Mouse (Mus musculus) CH12.LX (cell line): ENCODE data around the gene Krtdap. TPM values are rescaled to one million over a fixed set of nuclear protein-coding genes. Genes with fewer than 3 reads are reported as not detected.

Experiments used
- DNase-seq: peaks from one replicate; pipeline ENCODE4 v3.0.0-alpha.2; 2013; ENCODE audit errors: extremely low read depth
- H3K27ac ChIP-seq: 2 replicates; pipeline ENCODE4 v1.5.1; 2012; ENCODE audit warnings: low read depth, mild to moderate bottlenecking, control low read depth, moderate library complexity; ENCODE audit not compliant: insufficient read depth
- H3K27me3 ChIP-seq: replicated peaks from 2 replicates; pipeline ENCODE3; 2012; ENCODE audit warnings: inconsistent platforms
- H3K36me3 ChIP-seq, 2 experiments: replicated peaks in 1 of 2; 2 replicates each; pipeline versions ENCODE3 to v1.6.1; 2012; ENCODE audit warnings: inconsistent platforms in 1 of 2, low read length in 1 of 2, mild to moderate bottlenecking in 1 of 2, mixed read lengths in 1 of 2, moderate library complexity in 1 of 2; ENCODE audit not compliant: control insufficient read depth in 1 of 2, insufficient read depth in 1 of 2
- H3K4me1 ChIP-seq, 2 experiments: 2 replicates each; pipeline ENCODE4 v1.6.1; 2012; ENCODE audit warnings: inconsistent platforms in 1 of 2, moderate library complexity in 1 of 2; ENCODE audit not compliant: insufficient read depth in 2 of 2, control insufficient read depth in 1 of 2
- H3K4me2 ChIP-seq: 2 replicates; pipeline ENCODE4 v1.6.1; 2012; ENCODE audit warnings: low read depth, mild to moderate bottlenecking, control low read depth; ENCODE audit not compliant: poor library complexity, insufficient read depth, severe bottlenecking
- H3K4me3 ChIP-seq, 3 experiments: fragments of 150-350 bp in 1 of 3; sonication (generic) in 1 of 3; replicated peaks in 1 of 3; 2 replicates each; pipeline versions ENCODE3 to v1.5.1; 2011 to 2012; ENCODE audit warnings: low read depth in 2 of 3, low read length in 2 of 3, mild to moderate bottlenecking in 2 of 3, moderate library complexity in 2 of 3, control low read depth in 1 of 3, improper control_type of control experiment in 1 of 3, inconsistent platforms in 1 of 3, mixed read lengths in 1 of 3; ENCODE audit not compliant: poor library complexity in 1 of 3
- H3K79me2 ChIP-seq: replicated peaks from 2 replicates; pipeline ENCODE4 v1.6.1; 2012; ENCODE audit warnings: mild to moderate bottlenecking, moderate library complexity; ENCODE audit not compliant: control insufficient read depth, poor library complexity, insufficient read depth, severe bottlenecking; ENCODE audit errors: extremely low read depth
- H3K9ac ChIP-seq: 2 replicates; pipeline ENCODE4 v1.6.1; 2012; ENCODE audit warnings: low read depth, mild to moderate bottlenecking, control low read depth, moderate library complexity; ENCODE audit not compliant: insufficient read depth
- H3K9me3 ChIP-seq: replicated peaks from 2 replicates; pipeline ENCODE3; 2012; ENCODE audit warnings: low read length, inconsistent platforms, mixed read lengths
- BHLHE40 ChIP-seq: IDR thresholded peaks from 2 replicates; pipeline ENCODE4 v1.6.1; 2011; ENCODE audit warnings: mild to moderate bottlenecking, low read depth, low read length, improper control_type of control experiment
- CTCF ChIP-seq, 2 experiments: IDR thresholded peaks in 1 of 2; conservative IDR thresholded peaks in 1 of 2; 2 replicates each; pipeline ENCODE4 v1.5.1; 2011 to 2012; ENCODE audit warnings: low read depth in 2 of 2, low read length in 2 of 2, improper control_type of control experiment in 1 of 2, inconsistent platforms in 1 of 2, mild to moderate bottlenecking in 1 of 2, moderate library complexity in 1 of 2
- EP300 ChIP-seq: IDR thresholded peaks from 2 replicates; pipeline ENCODE4 v1.6.1; 2011; ENCODE audit warnings: low read length, improper control_type of control experiment
- GABPA ChIP-seq: IDR thresholded peaks from 2 replicates; pipeline ENCODE4 v1.6.1; 2012; ENCODE audit warnings: low read depth, low read length, improper control_type of control experiment, inconsistent platforms; ENCODE audit not compliant: insufficient replicate concordance
- IRF4 ChIP-seq: IDR thresholded peaks from 2 replicates; pipeline ENCODE4 v1.6.1; 2014; ENCODE audit warnings: low read depth, mild to moderate bottlenecking, inconsistent platforms, low read length, improper control_type of control experiment
- JUND ChIP-seq: conservative IDR thresholded peaks from 2 replicates; pipeline ENCODE4 v1.6.1; 2011; ENCODE audit warnings: low read depth, low read length, improper control_type of control experiment
- MAFK ChIP-seq: IDR thresholded peaks from 2 replicates; pipeline ENCODE4 v1.6.1; 2011; ENCODE audit warnings: low read length, improper control_type of control experiment; ENCODE audit not compliant: insufficient replicate concordance
- MAX ChIP-seq: IDR thresholded peaks from 2 replicates; pipeline ENCODE4 v1.6.1; 2011; ENCODE audit warnings: low read length, improper control_type of control experiment
- MEF2A ChIP-seq: IDR thresholded peaks from 2 replicates; pipeline ENCODE4 v1.6.1; 2014; ENCODE audit warnings: low read depth, mild to moderate bottlenecking, inconsistent platforms, low read length, improper control_type of control experiment, borderline replicate concordance
- MXI1 ChIP-seq: IDR thresholded peaks from 2 replicates; pipeline ENCODE4 v1.6.1; 2011; ENCODE audit warnings: mild to moderate bottlenecking, low read depth, low read length, improper control_type of control experiment
- MYC ChIP-seq: IDR thresholded peaks from 2 replicates; pipeline ENCODE4 v1.6.1; 2011; ENCODE audit warnings: low read depth, mild to moderate bottlenecking, improper control_type of control experiment, low read length
- NELFE ChIP-seq: IDR thresholded peaks from 2 replicates; pipeline ENCODE4 v1.6.1; 2011; ENCODE audit warnings: low read depth, low read length, improper control_type of control experiment
- NRF1 ChIP-seq: IDR thresholded peaks from 2 replicates; pipeline ENCODE4 v1.6.1; 2014; ENCODE audit warnings: low read depth, mild to moderate bottlenecking, inconsistent platforms, low read length, improper control_type of control experiment, moderate library complexity
- PAX5 ChIP-seq: IDR thresholded peaks from 2 replicates; pipeline ENCODE4 v1.6.1; 2012; ENCODE audit warnings: low read length, inconsistent platforms, mixed read lengths
- POLR2A ChIP-seq: IDR thresholded peaks from 2 replicates; pipeline ENCODE4 v1.6.1; 2011; ENCODE audit warnings: low read depth, mild to moderate bottlenecking, improper control_type of control experiment, low read length
- POLR2AphosphoS2 ChIP-seq: IDR thresholded peaks from 2 replicates; pipeline ENCODE4 v1.6.1; 2011; ENCODE audit warnings: low read depth, low read length, improper control_type of control experiment
- RAD21 ChIP-seq: IDR thresholded peaks from 2 replicates; pipeline ENCODE4 v1.6.1; 2011; ENCODE audit warnings: low read depth, mild to moderate bottlenecking, low read length, improper control_type of control experiment, moderate library complexity
- RCOR1 ChIP-seq: conservative IDR thresholded peaks from 2 replicates; pipeline ENCODE4 v1.6.1; 2012; ENCODE audit warnings: low read depth, mild to moderate bottlenecking, inconsistent platforms, low read length, improper control_type of control experiment
- TBP ChIP-seq: conservative IDR thresholded peaks from 2 replicates; pipeline ENCODE4 v1.6.1; 2011; ENCODE audit warnings: low read depth, low read length, improper control_type of control experiment
- ZMIZ1 ChIP-seq: IDR thresholded peaks from 2 replicates; pipeline ENCODE4 v1.6.1; 2012; ENCODE audit warnings: low read depth, mild to moderate bottlenecking, inconsistent platforms, low read length, improper control_type of control experiment
- ZNF384 ChIP-seq: IDR thresholded peaks from 2 replicates; pipeline ENCODE4 v1.6.1; 2012; ENCODE audit warnings: low read depth, low read length, improper control_type of control experiment, inconsistent platforms
- dilution Hi-C: fragments of 300-500 bp; cut with MboI; formaldehyde crosslinking; loops from 2 replicates; pipeline ENCODE4 v1.14.3; 2020; ENCODE audit warnings: low sequenced_read_pairs; ENCODE audit not compliant: extremely low pct_unique_long_range_greater_than_20kb, extremely low pct_ligation_motif_present
- in situ Hi-C: fragments of 300-500 bp; cut with MboI; formaldehyde crosslinking; loops from 3 replicates; pipeline ENCODE4 v1.14.3; 2019; ENCODE audit warnings: low sequenced_read_pairs, low pct_ligation_motif_present, low pct_unique_long_range_greater_than_20kb, mixed read lengths
- polyA plus RNA-seq: library from polyadenylated mRNA; unstranded; fragments of >175 nt; gene quantifications from 2 replicates; pipeline ENCODE4 v1.2.1, GENCODE M21; 2012; ENCODE audit warnings: low read depth; ENCODE audit not compliant: insufficient read length
- total RNA-seq, 2 experiments: library from RNA; depleted of rRNA; stranded (reverse); fragments of 300-350 nt in 1 of 2; fragments of >200 nt in 1 of 2; gene quantifications; 2 replicates each; pipeline ENCODE4 v1.2.3; 2012 to 2014

Krtdap gene
- total and polyA plus RNA-seq, 3 experiments: not detected

- Histone ChIP-seq H3K4me1 (peaks cover 0 to 4% of the 10 kb centered on the region in 2 experiments; a peak in 2 of 4 replicates), H3K4me3 (no peak overlapping the region), H3K4me2 (no peak overlapping the region)
- TF ChIP-seq JUND (no peak), IRF4 (no peak), GABPA (no peak), BHLHE40 (no peak), ZNF384 (no peak), EP300 (no peak), MYC (no peak), RCOR1 (no peak), PAX5 (no peak), MAFK (no peak), RAD21 (no peak), POLR2AphosphoS2 (no peak), TBP (no peak), CTCF (conservative IDR thresholded peaks at IDR 0.05 in 1 of 2, IDR thresholded peaks at IDR 0.05 in 1 of 2; ENCODE audit: low read depth in 2 of 2, low read length in 2 of 2) (no peak), NELFE (no peak), POLR2A (no peak), MAX (no peak), MXI1 (no peak), MEF2A (no peak), ZMIZ1 (no peak)
- TF ChIP-seq, all 38 proteins: peak for 0
- no peaks in the 10 kb centered on the region for H3K79me2 ChIP-seq
- peaks cover 10% of the 10 kb centered on the region for H3K27me3 ChIP-seq
- H3K9me3 ChIP-seq: peaks cover 12% of the 10 kb centered on the region
- no peaks in the 10 kb centered on the region for H3K36me3 ChIP-seq
- H3K9ac ChIP-seq: no peak overlapping the region
- dilution Hi-C loops: no loop called here
- no peak for DNase-seq
- in situ Hi-C loops: no loop called here
- no peak overlapping the region for H3K27ac ChIP-seq
These were observed 11.6 kb upstream of the Krtdap start for GRCm38 (mm10) chr7:30776104-30776503.

GRCm38 (mm10) chr7:30777081-30777579, 10.6 kb upstream of the Krtdap start:
- H3K4me2 ChIP-seq: no peak overlapping the region
- H3K9me3 ChIP-seq: peaks cover 2% of the 10 kb centered on the region
- H3K27ac ChIP-seq: no peak overlapping the region
- no peaks in the 10 kb centered on the region for H3K79me2 ChIP-seq
- dilution Hi-C loops: no loop called here
- H3K4me1 ChIP-seq: peaks cover 0 to 12% of the 10 kb centered on the region in 2 experiments; a peak in 2 of 4 replicates
- peaks cover 10% of the 10 kb centered on the region for H3K27me3 ChIP-seq
- TF ChIP-seq CTCF (conservative IDR thresholded peaks at IDR 0.05 in 1 of 2, IDR thresholded peaks at IDR 0.05 in 1 of 2; ENCODE audit: low read depth in 2 of 2, low read length in 2 of 2): 0 out of 4 replicates have a peak, but pooled peaks of 1 of the 2 experiments have one; percentile 17
- no peak for TF ChIP-seq NRF1
- H3K36me3 ChIP-seq: no peaks in the 10 kb centered on the region
- H3K9ac ChIP-seq: no peak overlapping the region
- no peak overlapping the region for H3K4me3 ChIP-seq
- in situ Hi-C loops: no loop called here
- DNase-seq: no peak
